Mouse (Mus musculus) neural tube, embryonic 14.5 days (tissue): ENCODE measurements around the gene Mrnip. TPM values are rescaled to one million over a fixed set of nuclear protein-coding genes. Genes with fewer than 3 reads are reported as not detected.

ENCODE experiments used
- ATAC-seq: fragments of 200-750 bp; cut with Nextera tagmentation; 2 replicates; pipeline ENCODE4 v1.8.0; 2017; ENCODE audit warnings: low read depth, mild to moderate bottlenecking, moderate TSS enrichment, moderate library complexity
- H3K27ac ChIP-seq: fragments of 300-500 bp; sonication (generic); 2 replicates; pipeline ENCODE4 v1.5.1; 2014; ENCODE audit warnings: low read depth, mild to moderate bottlenecking, control low read depth, low read length, moderate library complexity, mixed read lengths
- H3K27me3 ChIP-seq: fragments of 300-500 bp; sonication (generic); 2 replicates; pipeline ENCODE4 v1.6.1; 2014; ENCODE audit warnings: low read length; ENCODE audit not compliant: control insufficient read depth, insufficient read depth
- H3K36me3 ChIP-seq: fragments of 300-500 bp; sonication (generic); 2 replicates; pipeline ENCODE4 v1.6.1; 2014; ENCODE audit warnings: low read length, mixed read lengths; ENCODE audit not compliant: control insufficient read depth, insufficient read depth
- H3K4me1 ChIP-seq: fragments of 300-500 bp; sonication (generic); 2 replicates; pipeline ENCODE4 v1.6.1; 2014; ENCODE audit warnings: low read length; ENCODE audit not compliant: control insufficient read depth, insufficient read depth
- H3K4me2 ChIP-seq: fragments of 300-500 bp; sonication (generic); 2 replicates; pipeline ENCODE4 v1.6.1; 2014; ENCODE audit warnings: mild to moderate bottlenecking, low read depth, low read length, control low read depth
- H3K4me3 ChIP-seq: fragments of 300-500 bp; sonication (generic); 2 replicates; pipeline ENCODE4 v1.5.1; 2014; ENCODE audit warnings: low read depth, low read length, control low read depth, mixed read lengths
- H3K9ac ChIP-seq: fragments of 300-500 bp; sonication (generic); replicated peaks from 2 replicates; pipeline ENCODE4 v1.6.1; 2014; ENCODE audit warnings: low read depth, mild to moderate bottlenecking, control low read depth, low read length, mixed read lengths
- H3K9me3 ChIP-seq: fragments of 300-500 bp; sonication (generic); 2 replicates; pipeline ENCODE4 v1.6.1; 2016; ENCODE audit warnings: low read length; ENCODE audit not compliant: control insufficient read depth
- WGBS: fragments of 180-500 bp; shearing (Covaris S2); extraction: QIAGEN DNeasy Blood & Tissue Kit; methylation state at CpG from one replicate; pipeline ENCODE4 v1.1.7; 2014; 5-methylcytosine and 5-hydroxymethylcytosine counted together
- polyA plus RNA-seq: library from polyadenylated mRNA; unstranded; fragments of >200 nt; fragmentation: Nextera tagmentation; extraction: Ambion mirVana; gene quantifications from 2 replicates; pipeline ENCODE4 v1.2.1, GENCODE M21; 2014

The Mrnip gene
- polyA plus RNA-seq, 1 experiment from 2014 or later, result 48.3 TPM

DNA sequence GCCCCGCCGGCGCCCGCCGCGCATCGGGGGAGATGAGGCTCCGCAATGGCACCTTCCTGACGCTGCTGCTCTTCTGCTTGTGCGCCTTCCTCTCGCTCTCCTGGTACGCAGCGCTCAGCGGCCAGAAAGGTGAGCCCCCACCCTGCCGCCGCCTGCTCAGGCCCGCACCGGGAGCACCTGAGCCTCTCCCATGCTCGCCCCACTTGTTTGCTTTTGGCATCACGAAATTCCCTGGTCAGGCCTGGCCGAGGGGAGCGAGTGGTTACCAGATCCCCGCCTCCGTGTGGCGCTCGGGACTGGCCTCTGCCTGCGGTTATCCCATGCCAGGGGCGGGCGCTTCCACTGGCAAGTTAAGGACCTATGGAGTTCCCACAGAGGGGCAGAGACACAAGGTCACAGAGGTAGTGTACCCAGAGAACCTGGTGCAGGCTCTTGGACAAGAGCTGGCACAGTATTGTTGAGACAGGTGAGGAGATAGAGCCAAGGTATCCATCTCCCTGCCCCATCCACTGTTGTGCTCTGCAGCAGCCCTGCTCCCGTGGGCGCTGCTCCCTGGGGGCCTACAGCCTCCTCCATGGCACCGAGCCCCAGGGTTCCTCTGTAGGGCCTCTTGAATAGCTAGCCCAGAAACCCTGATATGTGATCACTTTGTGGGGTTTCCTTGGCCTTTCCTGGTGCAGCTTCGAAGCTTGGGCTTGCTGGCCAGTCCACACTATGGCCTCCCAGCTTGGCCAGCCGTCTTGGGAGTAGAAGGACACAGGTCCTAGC is 51.6 kb downstream of the Mrnip start:
- Histone ChIP-seq H3K4me3 (peak overlapping the region; percentile 84), H3K27ac (peak overlapping the region; percentile 93), H3K9me3 (no peaks in the 10 kb centered on the region), H3K36me3 (0 out of 2 replicates have a peak, but pooled peaks cover 2% of the 10 kb centered on the region), H3K4me1 (peaks cover 31% of the 10 kb centered on the region), H3K9ac (peak overlapping the region; percentile 97), H3K4me2 (peak overlapping the region; percentile 97), H3K27me3 (no peaks in the 10 kb centered on the region)
- ATAC-seq, result peak; percentile 27
- 4% methylated on average over 34 of the region's 34 CpGs for WGBS

DNA sequence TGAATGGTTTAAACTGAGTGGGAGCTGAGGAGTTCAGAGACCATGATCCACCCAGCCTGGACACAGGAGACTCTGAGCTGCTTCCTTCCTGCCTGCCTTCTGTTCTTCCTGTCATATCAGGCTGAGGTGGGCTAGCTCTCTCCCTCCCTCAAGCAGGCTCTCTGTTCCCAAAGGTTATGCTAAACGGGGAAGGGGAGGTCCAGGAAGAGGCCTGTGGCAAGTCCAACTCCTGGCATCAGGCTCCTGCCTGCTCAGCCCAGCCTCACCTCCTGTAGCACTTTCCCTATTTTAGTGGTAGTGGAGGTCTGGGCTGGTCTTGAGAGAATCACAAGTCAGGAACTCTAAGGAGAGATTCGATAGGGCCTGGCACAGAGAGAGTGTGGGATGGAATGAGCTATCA is 52.2 kb downstream of the Mrnip start:
- ATAC-seq, result no peak

DNA sequence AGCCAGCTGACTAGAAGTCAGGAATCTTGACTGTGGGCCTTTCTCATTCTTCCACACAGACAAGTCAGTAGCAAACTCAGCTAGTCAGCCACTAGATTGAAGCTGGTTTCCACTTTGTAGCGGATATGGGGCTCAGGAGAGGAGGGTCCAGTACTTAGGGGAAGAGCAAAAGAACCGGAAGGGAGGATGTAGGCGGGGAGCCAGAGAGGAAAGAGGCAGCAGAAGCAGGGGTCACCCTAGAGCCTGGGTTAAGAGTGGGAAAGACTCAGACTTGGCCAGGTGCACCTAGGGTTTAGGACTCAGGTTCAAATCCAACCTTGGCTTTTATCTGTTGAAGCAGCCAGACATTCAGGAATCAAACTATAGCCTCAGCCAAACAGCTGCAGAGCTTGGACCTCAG is 53.0 kb downstream of the Mrnip start:
- peaks cover 10% of the 10 kb centered on the region for H3K36me3 ChIP-seq
- H3K27ac ChIP-seq, result no peak overlapping the region
- no peaks in the 10 kb centered on the region for H3K9me3 ChIP-seq
- 75% methylated on average over 3 of the region's 3 CpGs for WGBS
- no peak for ATAC-seq
- H3K27me3 ChIP-seq, result no peaks in the 10 kb centered on the region
- peak overlapping the region; percentile 97 for H3K4me2 ChIP-seq
- peaks cover 34% of the 10 kb centered on the region for H3K4me1 ChIP-seq
- H3K4me3 ChIP-seq, result no peak overlapping the region
- H3K9ac ChIP-seq, result no peak overlapping the region

More for the DNA sequence above, 52.2 kb downstream of the Mrnip start:
- H3K27me3 ChIP-seq, result no peaks in the 10 kb centered on the region
- peak overlapping the region; percentile 97 for H3K4me2 ChIP-seq
- peak overlapping the region; percentile 97 for H3K9ac ChIP-seq
- H3K4me1 ChIP-seq, result peaks cover 34% of the 10 kb centered on the region
- H3K27ac ChIP-seq, result peak overlapping the region; percentile 93; the same call in 1 of the 2 replicates
- no peaks in the 10 kb centered on the region for H3K9me3 ChIP-seq
- H3K4me3 ChIP-seq, result peak overlapping the region; percentile 84
- H3K36me3 ChIP-seq, result 0 out of 2 replicates have a peak, but pooled peaks cover 3% of the 10 kb centered on the region
- WGBS, result 31% methylated on average over 2 of the region's 2 CpGs

- Histone ChIP-seq H3K9ac (no peak overlapping the region), H3K4me1 (peaks cover 31% of the 10 kb centered on the region), H3K4me2 (no peak overlapping the region), H3K9me3 (no peaks in the 10 kb centered on the region), H3K27me3 (no peaks in the 10 kb centered on the region), H3K36me3 (peaks cover 15% of the 10 kb centered on the region), H3K27ac (no peak overlapping the region), H3K4me3 (no peak overlapping the region)
- WGBS, result 88% methylated on average over 4 of the region's 4 CpGs
- ATAC-seq, result no peak
These were observed 53.5 kb downstream of the Mrnip start for GRCm38 (mm10) chr11:50227736-50228135.

- WGBS, result 29% methylated on average over 3 of the region's 3 CpGs
- H3K4me2 ChIP-seq, result no peak overlapping the region
These were observed 54.5 kb downstream of the Mrnip start for GRCm38 (mm10) chr11:50228772-50229171.

DNA sequence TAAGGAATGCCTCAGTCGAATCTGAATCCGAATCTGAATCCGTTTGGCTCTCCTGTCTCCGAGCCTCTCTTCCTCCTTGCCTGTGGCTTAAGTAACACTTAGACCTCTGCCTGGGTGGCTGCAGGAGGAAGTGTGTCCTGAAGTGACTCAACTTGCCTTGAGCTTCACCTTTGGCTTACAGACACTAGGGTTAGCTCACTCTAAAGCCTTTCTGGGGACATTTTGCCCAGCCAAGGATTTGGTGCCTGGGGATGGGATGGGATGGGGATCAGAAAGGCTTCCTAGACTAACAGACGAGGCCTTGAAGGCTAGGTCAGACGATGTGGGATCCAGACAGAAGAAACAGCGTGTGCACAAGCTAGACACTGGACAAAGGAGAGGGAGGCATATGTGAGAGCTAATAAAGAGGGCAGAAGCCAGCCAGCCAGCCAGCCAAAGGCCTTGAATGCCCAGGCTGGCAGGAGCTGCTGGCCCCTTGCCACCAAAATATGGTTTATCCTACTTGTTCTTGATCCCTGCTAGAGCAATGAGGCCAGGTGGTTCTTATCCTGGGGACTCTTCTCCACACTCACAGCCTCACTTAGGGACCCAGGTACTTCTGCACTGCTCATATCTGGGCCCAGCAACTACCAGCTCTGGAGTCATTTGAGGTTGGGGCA is 55.1 kb downstream of the Mrnip start:
- Histone ChIP-seq H3K27me3 (no peaks in the 10 kb centered on the region), H3K27ac (no peak overlapping the region), H3K9me3 (no peaks in the 10 kb centered on the region), H3K36me3 (peaks cover 31% of the 10 kb centered on the region), H3K9ac (no peak overlapping the region), H3K4me3 (no peak overlapping the region), H3K4me2 (no peak overlapping the region), H3K4me1 (peaks cover 19% of the 10 kb centered on the region)
- no peak for ATAC-seq
- 50% methylated on average over 7 of the region's 7 CpGs for WGBS

More at GRCm38 (mm10) chr11:50228772-50229171, 54.5 kb downstream of the Mrnip start:
- ATAC-seq, result no peak
- Histone ChIP-seq H3K36me3 (peaks cover 25% of the 10 kb centered on the region), H3K27ac (no peak overlapping the region), H3K4me3 (no peak overlapping the region), H3K9me3 (no peaks in the 10 kb centered on the region), H3K4me1 (peaks cover 21% of the 10 kb centered on the region), H3K9ac (no peak overlapping the region), H3K27me3 (no peaks in the 10 kb centered on the region)

DNA sequence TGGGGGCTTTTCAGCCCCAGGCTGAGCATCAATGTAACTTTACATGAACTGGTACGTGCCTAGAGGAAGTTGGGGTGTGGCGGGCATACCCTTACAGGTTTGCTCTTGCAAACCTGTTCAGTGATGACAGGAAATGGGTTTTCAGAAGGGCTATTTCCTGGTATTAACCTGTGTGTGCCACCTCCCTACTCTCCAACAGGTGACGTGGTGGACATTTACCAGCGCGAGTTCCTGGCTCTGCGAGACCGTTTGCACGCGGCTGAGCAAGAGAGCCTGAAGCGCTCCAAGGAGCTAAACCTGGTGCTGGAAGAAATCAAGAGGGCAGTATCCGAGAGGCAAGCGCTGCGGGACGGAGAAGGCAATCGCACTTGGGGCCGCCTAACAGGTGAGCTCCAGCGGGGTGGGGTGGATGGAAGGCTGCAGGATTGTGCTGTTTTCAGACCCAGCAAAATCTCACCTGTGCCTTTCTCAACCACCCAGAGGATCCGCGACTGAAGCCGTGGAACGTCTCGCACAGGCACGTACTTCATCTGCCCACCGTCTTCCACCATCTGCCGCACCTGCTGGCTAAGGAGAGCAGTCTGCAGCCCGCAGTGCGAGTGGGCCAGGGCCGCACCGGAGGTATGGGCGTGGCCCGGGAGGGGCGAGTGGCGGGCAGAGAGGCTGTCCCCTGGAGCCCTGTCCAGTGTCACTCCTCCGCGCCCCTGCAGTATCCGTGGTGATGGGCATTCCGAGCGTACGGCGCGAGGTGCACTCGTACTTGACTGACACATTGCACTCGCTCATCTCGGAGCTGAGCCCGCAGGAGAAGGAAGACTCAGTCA is 56.4 kb downstream of the Mrnip start:
- H3K27ac ChIP-seq, result no peak overlapping the region
- no peak overlapping the region; the same call in 1 of the 2 replicates for H3K4me3 ChIP-seq
- H3K27me3 ChIP-seq, result no peaks in the 10 kb centered on the region
- peaks cover 39% of the 10 kb centered on the region for H3K36me3 ChIP-seq
- 0 out of 2 replicates have a peak, but pooled peaks have one; percentile 4 for ATAC-seq
- H3K4me1 ChIP-seq, result peaks cover 21% of the 10 kb centered on the region
- 23% methylated on average over 45 of the region's 45 CpGs for WGBS
- H3K9me3 ChIP-seq, result no peaks in the 10 kb centered on the region
- peak overlapping the region; percentile 6; the same call in 1 of the 2 replicates for H3K4me2 ChIP-seq
- no peak overlapping the region; the same call in 1 of the 2 replicates for H3K9ac ChIP-seq

GRCm38 (mm10) chr11:50231411-50231810 is 57.2 kb downstream of the Mrnip start:
- WGBS, result 16% methylated on average over 8 of the region's 8 CpGs
- H3K27ac ChIP-seq, result no peak overlapping the region
- H3K36me3 ChIP-seq, result peaks cover 39% of the 10 kb centered on the region
- H3K9ac ChIP-seq, result no peak overlapping the region
- H3K4me3 ChIP-seq, result no peak overlapping the region
- H3K27me3 ChIP-seq, result no peaks in the 10 kb centered on the region
- no peaks in the 10 kb centered on the region for H3K9me3 ChIP-seq
- H3K4me2 ChIP-seq, result peak overlapping the region; percentile 6; the same call in 1 of the 2 replicates
- no peak for ATAC-seq
- H3K4me1 ChIP-seq, result peaks cover 22% of the 10 kb centered on the region
